Mouse (Mus musculus) gastrocnemius, postnatal 25 days (tissue): Measurements from ENCODE around the gene Elmo3. TPM values are rescaled to one million over a fixed set of nuclear protein-coding genes. Genes with fewer than 3 reads are reported as not detected.

Source experiments
- DNase-seq: peaks from one replicate; pipeline ENCODE4 v3.0.0; 2022
- long read RNA-seq, 2 experiments: library from polyadenylated mRNA; stranded (forward); transcript quantifications; one replicate each; pipeline ENCODE4 v2.0.0; 2021
- total RNA-seq, 2 experiments: library from RNA; stranded (reverse); gene quantifications; 1 replicate in 1 of 2; 2 replicates in 1 of 2; pipeline ENCODE4 v1.2.3; 2021

Gene Elmo3
- under 1 TPM; 0.49 to 0.99 TPM for total RNA-seq
- long read RNA-seq, experiment 1: 0 reads
- long read RNA-seq, experiment 2, partial matches to known transcripts: 0 of 2 reads
- long read RNA-seq, experiment 2, other reads (novel, unspliced or antisense): 1 of 2 reads

DNA sequence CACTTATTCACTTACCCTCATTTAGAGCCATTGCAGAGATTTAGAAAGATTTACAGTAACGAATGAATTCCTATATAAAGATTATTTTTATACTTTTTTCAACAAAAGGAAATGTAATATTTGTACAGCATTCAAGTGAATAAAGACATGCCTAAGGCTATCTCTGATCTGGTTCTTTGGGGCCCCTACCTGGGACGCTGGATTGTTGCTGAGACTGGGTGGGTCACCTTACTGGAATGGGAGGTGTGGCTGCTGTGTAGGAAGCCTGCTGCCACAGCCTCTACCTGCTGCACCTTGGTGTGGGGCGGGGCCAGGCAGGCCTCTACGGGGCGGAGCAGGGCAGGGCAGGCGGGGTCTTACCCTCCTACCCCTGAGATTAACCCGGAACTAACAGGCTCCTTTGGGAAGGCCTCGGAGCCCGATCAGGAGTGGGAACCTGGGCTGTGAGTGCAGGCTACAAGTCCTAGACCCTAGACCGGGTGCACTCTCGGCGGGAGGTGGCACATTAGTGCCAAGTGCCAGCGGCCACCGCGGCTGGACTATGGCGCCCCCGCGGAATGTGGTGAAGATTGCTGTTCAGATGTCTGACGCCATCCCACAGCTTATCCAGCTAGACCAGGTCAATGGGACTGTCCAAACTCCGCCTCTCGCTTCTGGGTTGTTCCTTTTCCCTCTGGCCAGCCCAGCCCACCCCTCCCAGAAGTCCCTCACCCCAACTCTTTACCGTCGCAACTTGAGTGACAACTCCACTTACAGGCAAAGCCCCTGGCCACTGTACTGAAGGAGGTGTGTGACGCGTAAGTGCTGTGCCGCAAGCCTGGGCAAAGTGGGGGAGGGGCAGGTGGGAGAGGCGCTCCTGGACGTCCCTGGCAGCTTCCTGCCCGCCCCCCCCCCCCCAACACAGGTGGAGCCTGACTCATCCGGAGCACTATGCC, at the start of gene Elmo3:
Elmo3 (plus strand) TSS at position 391 of the 935 bp plus-strand sequence.
- DNase-seq: peak; percentile 46

DNA sequence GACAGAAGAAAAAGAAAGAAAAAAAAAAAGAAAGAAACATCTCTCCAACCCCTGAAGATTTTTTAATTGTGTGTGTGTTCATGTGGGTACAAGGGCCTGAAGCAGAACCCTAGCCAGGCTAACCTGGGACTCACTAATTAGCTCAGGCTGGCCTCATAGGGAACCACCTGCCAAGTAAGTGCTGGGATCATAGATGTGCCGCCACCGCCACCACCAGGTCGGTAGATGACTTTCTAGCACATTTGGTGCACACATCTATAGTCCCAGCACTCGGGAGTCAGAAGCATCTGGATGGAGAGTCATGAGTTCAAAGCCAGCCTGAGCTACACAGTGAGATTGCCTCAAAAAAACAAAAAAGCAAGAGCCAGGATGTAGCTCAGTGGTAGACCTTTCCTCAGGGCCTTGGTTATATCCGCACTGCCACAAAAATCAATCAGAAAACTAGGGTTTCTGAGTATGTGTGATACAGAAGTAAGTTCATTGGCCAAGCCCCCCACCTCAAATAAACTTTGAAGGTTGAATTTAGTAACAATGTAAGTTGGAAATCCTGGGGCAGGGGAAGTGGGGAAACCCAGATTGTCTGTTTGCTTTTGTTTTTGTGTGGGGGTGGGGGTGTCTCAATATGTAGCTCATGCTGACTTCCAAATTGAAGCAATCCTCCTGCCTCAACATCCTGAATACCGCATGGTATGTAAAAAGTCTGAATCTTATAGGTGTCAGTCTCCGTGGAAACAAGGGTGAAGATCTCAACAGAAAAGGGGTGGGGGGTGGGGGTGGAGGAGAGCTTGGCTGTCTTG, 47.9 kb upstream of the Elmo3 start:
- no peak for DNase-seq

DNA sequence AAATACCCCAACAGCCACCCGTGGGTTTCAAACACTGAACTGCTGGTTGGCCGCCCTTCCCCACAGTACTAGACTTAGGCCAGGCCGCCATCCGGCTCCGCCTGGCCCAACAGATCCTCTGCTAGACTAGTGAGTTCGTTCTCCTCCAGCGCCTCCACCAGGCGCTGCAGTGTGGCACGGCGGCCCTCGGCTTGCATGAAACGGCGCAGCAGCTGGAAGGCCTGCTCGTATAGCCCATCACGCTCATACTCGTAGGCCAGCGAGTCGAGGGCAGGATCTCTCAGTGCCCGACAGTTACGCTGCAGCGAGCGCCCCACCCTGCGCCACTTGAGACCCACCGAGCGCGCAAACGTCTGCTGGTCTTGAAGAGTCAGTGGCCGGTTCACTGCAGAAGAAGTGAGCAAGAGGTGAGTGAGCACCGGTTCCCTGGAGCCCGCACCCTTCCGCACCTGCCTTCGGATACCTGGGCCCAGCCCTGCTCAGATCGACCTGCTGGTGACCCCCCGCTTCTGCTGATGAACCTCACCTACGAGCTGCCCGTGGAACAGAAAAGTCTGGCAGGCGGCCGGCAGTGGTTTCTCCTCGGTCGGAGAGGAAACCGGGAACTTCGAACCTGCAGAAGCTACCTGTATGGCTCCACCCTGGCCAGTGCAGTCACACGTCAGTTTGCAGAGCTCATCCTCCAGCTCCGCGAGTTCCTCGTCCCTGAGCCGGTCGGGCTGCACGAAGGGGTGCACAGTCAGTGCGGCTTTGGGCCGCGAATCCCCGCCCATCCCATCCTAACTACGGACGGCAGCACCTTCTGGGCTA, 46.3 kb upstream of the Elmo3 start:
- no peak for DNase-seq

DNA sequence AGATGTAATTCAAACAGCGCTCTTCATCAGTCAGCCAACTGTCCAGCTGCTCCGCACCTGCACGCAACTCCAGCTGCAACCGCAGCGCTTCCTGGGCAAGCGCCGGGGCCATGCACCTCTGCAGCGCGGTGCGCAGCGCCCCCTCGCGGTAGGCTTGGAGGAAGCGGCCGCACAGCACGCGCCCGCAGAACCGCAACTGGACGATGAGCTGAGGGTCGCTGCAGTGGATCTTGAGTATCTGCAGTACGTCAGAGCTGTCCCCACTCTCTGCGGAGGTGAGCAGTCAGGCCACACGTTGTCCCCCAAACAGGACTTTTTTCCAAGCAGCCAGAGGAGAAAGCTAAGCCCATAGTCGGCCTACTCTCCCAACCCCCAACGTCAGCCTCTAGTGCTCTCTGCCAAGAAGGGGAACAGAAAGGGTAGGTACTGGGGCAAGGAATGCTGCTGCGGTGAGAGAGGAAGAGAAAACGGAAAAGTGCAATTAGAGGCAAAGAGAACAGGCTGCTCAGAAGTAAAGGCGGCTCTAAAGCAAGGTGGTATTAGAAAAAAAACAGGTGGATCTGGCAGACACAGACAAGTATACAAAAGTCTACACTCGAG, 45.6 kb upstream of the Elmo3 start:
- peak; percentile 64 for DNase-seq

DNA sequence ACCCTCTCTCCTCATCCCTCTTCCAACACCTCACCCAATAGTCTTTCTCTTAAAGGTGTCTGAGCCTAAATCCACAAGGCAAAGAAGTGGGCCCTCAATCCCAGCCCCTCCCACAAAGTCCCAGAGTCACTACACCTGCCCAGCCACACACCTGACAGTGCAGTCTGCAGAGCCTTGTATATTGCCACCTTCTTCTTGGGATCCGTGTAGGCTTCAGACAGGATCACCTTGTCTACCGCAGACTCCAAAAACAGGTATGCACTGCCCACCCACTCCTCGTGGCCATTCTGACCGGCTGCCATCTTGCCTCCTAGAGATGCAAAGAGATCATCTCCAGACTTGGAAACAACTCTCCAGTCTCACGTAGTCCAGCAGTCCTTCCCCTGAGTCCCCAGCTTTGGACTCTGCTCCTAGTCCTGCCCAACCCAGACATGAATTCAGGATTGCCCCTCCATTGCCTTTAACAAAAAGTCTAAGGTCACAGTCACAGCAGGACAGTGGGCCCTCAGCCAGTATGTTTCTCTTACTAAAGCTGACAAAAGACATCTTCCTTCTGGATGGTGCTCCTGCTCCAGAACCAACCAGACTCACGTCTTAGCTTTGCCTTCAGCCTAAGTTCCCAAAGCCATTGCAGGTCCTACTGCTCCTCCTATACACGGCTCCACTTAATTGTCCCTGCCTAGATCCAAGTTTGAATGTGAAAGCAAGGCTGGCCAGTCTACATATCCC, 44.9 kb upstream of the Elmo3 start:
- no peak for DNase-seq

DNA sequence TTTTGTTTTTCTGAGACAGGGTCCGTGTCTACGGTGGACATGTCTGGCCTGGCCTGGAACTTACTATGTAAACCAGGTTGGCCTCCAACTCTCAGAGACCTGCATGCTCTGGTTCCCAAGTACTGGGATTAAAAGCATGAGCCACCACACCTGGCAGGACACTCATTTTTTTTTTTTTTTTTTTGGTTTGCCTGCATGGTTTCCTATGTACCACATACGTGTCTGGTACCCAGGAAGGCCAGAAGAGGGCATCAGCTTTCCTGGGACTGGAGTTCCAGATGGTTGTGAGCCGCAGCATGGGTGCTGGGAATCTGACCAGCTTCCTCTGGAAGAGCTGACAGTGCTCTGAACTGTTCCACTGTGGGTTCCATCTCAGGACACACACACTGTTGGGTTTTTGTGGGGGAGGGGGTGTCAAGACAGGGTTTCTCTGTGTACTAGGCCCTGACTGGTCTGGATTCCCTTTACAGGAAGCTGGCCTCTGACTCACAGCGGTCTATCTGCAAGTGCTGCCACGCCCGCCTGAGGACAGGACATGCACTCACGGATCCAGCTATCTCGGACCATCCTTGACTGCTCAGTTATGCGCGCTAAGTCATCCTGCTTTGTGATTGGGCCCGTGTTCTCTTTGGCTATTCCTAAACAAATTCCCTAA, 43.9 kb upstream of the Elmo3 start:
- no peak for DNase-seq

DNA sequence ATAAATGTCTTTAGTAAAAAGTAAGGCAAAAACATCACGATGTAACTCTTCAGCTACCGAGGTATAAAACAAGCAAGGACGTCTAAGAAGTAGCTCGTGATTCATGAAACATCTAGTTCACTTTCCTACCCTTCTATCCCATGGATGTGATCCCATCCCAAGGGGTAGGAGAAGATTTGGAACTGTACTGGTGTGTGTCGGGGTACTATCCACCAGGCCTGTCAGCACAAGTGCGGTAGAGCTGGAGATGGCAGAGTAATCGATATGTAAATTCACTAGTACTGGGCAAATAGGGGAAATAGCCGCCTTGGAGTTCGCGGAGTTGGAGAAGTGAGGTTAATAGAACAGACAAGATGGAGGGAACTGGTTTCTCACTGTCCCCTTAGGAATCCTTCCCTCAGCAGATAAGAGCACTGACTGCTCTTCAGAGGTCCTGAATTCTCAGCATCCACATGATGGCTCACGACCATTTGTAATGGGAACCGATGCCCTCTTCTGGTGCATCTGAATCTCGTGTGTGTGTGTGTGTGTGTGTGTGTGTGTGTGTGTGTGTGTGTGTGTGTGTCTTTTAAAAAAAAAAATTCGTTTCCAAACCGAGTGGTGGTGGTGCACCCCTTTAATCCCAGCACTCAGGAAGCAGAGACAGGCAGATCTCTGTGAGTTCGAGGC, 42.0 kb upstream of the Elmo3 start:
- DNase-seq: no peak

DNA sequence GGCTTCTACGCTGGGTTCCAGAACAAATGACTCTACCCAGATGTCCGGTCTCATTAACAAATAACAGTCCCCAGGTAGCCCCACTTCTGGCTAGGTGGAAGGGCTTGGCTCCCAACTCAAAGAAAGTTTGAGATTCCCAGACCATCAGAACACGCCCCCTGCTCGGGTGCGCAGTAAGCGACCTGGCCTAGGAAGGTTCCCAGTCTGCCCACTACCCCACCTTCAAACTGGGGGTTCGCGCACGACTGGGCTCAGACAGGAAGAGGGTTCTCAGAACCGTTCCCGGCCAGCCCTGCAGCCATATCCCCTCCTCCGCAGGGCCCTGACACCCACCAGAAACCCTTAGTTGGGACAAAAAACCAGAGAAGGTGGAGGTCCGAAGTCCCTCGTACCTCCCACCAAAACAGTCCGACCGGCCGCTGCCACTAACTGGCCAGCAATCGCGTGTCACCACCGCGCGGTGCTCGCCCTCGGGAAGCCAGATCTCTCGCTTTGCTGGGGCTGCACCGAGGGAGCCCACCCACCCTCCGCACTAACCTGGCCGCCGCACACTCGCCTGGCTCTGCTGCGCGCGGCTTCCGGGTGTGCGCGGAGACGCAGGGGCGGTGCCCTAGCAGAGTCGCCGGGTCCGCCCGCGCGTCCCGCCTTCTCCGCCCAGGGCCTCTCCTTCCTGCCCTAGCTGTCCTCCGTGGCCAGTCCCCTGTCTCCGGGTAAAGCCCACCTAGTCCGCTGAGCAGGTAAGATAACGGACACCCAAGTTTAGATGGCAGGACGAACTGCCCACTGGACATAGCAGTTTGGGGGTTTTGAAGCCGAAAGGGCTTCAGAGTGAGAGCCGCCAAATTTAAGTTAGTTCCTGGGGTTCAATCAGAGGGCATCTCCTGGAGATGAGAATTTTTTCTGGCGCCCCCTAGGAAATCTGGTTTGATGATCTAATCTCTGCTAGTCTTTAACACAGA, 41.1 kb upstream of the Elmo3 start, which contains the start of the genes Tradd and Fbxl8:
Tradd (minus strand) TSS at position 586 of the 959 bp plus-strand sequence.
Fbxl8 (plus strand) TSS at position 625 of the 959 bp plus-strand sequence.
- DNase-seq: peak; percentile 80

DNA sequence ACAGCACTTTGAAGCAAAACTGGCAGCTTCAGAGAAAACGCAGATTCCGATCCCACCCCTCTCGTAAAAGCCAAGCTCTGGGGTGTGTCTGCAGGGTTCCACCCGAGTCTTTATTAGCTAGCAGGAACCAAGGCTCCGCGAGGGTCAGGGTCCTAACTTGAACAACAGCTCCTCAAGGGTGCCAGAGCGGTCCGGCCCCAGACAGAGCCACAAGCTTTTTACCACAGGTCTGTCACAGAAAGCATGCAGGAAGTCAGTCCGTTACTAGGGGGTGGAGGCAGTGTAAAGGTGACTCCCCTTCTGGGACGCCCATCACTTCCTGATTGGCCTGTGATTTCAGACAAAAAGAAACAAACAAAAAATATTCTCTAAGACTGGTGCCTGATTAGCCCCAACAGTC, 40.3 kb upstream of the Elmo3 start:
- no peak for DNase-seq

DNA sequence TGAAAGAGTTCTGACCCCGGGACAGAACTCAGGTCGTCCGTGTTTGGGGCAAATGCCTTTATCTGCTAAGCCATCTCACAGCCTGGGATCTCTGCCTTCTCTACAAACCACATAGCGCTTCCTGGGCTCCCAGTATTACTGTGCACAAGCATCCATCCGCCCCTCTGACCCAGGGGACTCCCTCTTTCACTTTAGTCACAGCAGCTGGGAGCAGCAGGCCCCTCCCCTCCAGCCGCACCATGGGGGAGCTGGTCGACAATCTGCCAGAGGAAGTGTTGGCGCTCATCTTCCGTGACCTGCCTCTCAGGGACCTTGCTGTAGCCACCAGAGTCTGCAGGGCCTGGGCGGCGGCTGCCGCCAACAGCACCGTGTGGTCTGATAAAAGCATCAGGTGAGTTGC, 38.6 kb upstream of the Elmo3 start:
- no peak for DNase-seq

DNA sequence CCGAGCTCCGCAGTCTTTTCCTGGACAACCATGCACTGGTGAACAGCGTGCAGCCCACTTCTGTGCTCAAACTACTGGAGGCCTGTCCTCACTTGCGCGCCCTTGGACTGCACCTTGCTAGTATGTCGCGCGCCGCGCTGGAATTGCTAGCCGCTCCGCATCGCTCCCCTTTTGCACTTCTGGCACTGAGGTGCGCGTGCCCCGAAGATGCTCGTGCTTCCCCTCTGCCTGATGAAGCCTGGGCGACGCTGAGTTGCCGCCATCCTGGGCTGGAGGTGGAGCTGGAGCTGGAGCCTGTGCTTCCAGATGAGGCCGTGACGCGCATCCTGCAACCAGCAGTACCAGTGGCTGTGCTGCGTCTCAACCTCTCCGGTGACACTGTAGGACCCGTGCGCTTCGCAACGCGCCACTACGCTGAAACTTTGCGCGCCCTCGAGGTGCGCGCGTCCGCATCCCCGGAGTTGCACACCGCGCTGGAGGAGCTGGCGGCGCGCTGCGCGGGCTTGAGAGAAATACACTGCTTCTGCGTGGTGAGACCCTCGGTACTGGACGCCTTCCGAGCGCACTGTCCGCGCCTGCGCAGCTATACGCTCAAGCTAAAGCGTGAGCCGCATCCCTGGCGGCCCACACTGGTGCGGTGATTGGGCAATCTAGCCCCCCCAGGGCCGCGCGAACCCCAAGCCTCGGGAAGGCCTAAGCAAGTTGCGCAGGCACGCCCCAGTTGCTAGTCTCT, 36.9 kb upstream of the Elmo3 start:
- no peak for DNase-seq

DNA sequence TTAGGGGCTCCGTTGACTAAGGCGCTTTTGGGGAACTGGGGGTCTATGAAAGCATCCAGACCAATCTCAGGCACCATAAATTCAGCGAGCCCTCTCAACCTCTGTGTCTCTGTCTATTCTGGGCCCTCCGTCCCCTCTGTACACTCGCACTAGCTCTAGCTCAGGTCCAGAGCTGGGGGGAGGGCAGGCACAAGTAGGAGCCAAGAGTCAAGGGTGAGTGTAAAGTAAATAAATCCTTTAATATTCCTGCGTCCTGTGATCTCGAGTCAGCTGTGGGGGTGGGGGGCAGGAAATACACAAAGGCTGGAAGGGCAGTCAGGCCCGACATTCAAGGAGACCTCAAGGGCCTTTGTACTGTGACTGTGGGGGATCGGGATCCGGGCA, 36.3 kb upstream of the Elmo3 start:
- no peak for DNase-seq

DNA sequence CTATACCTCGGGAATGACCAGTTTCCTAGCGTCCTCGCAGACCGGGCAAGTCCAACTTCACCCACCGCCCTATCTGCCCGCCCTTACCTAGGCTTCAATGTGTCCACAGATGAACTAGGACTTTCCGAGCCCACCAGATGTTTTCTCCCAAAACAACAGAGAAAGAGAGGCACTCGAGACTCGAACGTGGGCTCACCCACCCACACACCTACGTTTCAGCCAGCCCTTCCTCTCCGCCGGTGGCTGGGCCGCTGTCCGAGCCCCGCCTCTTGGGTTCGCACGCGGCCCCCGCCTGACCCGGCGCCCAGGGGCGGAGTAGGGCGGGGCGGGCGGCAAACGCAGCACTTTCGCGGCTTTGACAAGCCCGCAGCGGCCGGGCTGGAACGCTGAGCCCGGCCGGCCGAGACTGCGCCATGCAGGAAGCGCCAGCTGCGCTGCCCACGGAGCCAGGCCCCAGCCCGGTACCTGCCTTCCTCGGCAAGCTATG, 35.9 kb upstream of the Elmo3 start, which contains the start of gene Hsf4:
Hsf4 (plus strand) TSS at position 341 of the 487 bp plus-strand sequence.
- peak; percentile 71 for DNase-seq

DNA sequence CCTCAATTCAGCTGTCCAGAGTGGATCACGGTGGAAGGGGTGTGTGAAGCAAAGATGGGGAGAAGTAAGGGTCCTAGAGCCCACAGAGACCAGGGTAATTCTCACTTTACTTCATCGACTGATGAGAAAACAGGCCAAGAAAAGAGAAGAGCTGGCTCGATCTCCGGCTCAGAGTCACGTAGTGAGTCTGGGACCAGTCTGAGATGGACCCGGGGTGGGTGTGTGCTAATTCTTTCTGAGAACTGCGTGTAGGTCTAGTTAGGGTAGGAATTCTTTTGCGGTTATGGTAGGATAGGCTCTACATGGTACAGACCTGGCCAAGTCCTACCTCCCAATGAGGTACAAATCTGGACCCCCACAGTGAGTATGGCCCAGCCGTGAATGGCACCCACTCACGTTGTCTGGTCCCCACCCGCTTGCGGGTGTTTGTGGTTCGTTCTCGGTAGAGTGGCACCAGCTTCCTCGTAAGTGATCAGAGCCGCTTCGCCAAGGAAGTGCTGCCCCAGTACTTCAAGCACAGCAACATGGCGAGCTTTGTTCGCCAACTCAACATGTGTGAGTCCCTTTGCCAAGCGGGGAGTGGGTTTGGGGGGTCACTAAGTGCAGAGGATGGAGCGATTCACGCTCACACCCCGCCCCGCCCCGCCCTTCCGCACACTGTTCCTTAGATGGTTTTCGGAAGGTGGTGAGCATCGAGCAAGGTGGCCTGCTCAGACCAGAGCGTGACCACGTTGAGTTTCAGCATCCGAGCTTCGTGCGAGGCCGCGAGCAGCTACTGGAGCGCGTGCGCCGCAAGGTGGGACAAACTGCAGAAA, 35.1 kb upstream of the Elmo3 start:
- DNase-seq: no peak

DNA sequence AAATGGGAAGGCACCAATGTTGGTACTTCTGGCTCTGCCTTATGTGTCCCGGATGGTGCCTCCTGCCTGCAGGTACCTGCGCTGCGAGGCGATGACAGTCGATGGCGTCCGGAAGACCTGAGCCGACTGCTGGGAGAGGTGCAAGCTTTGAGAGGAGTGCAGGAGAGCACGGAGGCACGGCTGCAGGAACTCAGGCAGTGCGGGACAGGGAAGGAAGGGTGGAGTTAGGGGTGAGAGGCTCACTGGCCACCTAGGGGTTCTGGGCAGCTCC, 34.5 kb upstream of the Elmo3 start:
- DNase-seq: no peak

DNA sequence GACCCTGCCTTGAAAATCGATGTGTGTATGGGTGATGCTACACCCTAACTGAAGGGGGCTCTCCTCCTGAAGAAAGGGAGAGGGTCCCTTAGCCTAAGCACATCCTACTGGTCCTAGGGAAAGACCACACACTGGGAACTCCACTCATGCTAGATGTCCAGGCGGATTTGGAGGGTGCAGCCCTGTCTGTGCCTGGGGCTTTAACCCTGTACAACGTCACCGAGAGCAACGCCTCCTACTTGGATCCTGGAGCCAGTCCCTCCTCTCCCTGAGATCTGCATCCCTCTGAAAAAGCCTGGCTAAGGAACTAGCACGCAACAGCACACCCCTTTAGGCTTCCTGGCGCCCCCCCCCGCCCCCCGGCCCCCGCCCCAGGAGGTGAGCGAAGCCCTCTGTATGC, 30.0 kb upstream of the Elmo3 start:
- no peak for DNase-seq

DNA sequence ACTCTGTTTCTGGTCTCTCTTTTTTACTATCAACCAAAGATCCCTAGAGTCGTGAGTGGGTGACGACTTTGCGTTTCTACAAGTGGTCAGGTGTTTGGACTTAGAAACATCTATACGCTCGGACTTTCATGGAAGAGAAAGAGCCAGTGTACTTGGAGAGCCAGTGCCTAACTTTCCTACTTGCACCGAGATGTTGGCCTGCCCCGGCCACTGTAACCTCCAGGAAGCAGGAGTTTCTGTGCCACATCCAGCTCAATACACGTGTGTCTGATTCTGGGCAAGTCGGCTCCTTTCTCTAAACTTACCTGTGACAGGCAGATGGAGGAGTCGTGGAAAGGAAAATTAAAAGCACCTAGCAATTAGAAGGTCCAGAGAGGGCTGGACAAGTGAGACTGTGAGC, 29.6 kb upstream of the Elmo3 start, which contains the start of gene Nol3:
Nol3 (plus strand) TSS at position 301 of the 400 bp plus-strand sequence.
- DNase-seq: no peak
